Mouse (Mus musculus): ENCODE data around the gene Drg1. TPM values are rescaled to one million over a fixed set of nuclear protein-coding genes. Genes with fewer than 3 reads are reported as not detected.

Drg1 gene
- total RNA-seq, 1 experiment from 2014 or later = 117 TPM

Other genes with a start within 250 kb of the Drg1 start
- 92.1 and 96.9 TPM in 2 replicates for gene Sfi1, start 73.0 kb downstream of the Drg1 start, total RNA-seq (2021)
- 60.1 and 67.3 TPM in 2 replicates for gene Eif4enif1, start 64.0 kb downstream of the Drg1 start, total RNA-seq (2021)
- gene Patz1, start 22.5 kb upstream of the Drg1 start, total RNA-seq (2021) = 33.2 and 51.0 TPM in 2 replicates
- gene Pik3ip1, start 64.0 kb upstream of the Drg1 start, total RNA-seq (2021) = 13.1 and 18.5 TPM in 2 replicates
- 27.1 and 44.5 TPM in 2 replicates for gene Limk2, start 142.8 kb upstream of the Drg1 start, total RNA-seq (2021)
- 34.3 and 45.8 TPM in 2 replicates for gene Rnf185, start 185.9 kb upstream of the Drg1 start, total RNA-seq (2021)
- gene Pla2g3, start 221.9 kb upstream of the Drg1 start, total RNA-seq (2021) = 0.18 and 0.33 TPM in 2 replicates
- gene Inpp5j, start 238.4 kb upstream of the Drg1 start, total RNA-seq (2021) = 0.90 and 1.3 TPM in 2 replicates
- 16.5 and 32.2 TPM in 2 replicates for gene Selenom, start 248.3 kb upstream of the Drg1 start, total RNA-seq (2021)

Measured in adrenal gland, postnatal 25 days (tissue).